Mouse (Mus musculus): ENCODE results near the gene Eln. TPM values are rescaled to one million over a fixed set of nuclear protein-coding genes. Genes with fewer than 3 reads are reported as not detected.

Eln gene
- total RNA-seq (2015) (not detected in 2 replicates), total RNA-seq (2017) (not detected in 2 replicates)

- ATAC-seq (replicated peaks; ENCODE audit: poor library complexity), result no peak
Observed at GRCm38 (mm10) chr5:134746890-134747511, at the start of gene Eln. TSS of gene Eln (minus strand) at chr5:134747323.

- ATAC-seq (replicated peaks; ENCODE audit: poor library complexity), result no peak
Observed at GRCm38 (mm10) chr5:134790080-134790995, 43.2 kb upstream of the Eln start.

GRCm38 (mm10) chr5:134788237-134788636 lies 41.1 kb upstream of the Eln start:
- ATAC-seq (replicated peaks; ENCODE audit: poor library complexity), result no peak

- no peak for ATAC-seq (replicated peaks; ENCODE audit: poor library complexity)
Observed at GRCm38 (mm10) chr5:134785691-134786371, 38.7 kb upstream of the Eln start.

GRCm38 (mm10) chr5:134783794-134784193 lies 36.7 kb upstream of the Eln start:
- ATAC-seq (replicated peaks; ENCODE audit: poor library complexity), result no peak

GRCm38 (mm10) chr5:134780963-134781362 lies 33.8 kb upstream of the Eln start:
- no peak for ATAC-seq (replicated peaks; ENCODE audit: poor library complexity)

- ATAC-seq (replicated peaks; ENCODE audit: poor library complexity), result no peak
Observed at GRCm38 (mm10) chr5:134780146-134780545, 33.0 kb upstream of the Eln start.

GRCm38 (mm10) chr5:134776551-134776950 lies 29.4 kb upstream of the Eln start:
- no peak for ATAC-seq (replicated peaks; ENCODE audit: poor library complexity)

- no peak for ATAC-seq (replicated peaks; ENCODE audit: poor library complexity)
Observed at GRCm38 (mm10) chr5:134772522-134772921, 25.4 kb upstream of the Eln start.

- ATAC-seq (replicated peaks; ENCODE audit: poor library complexity), result no peak
Observed at GRCm38 (mm10) chr5:134771750-134772149, 24.6 kb upstream of the Eln start.

- ATAC-seq (replicated peaks; ENCODE audit: poor library complexity), result peak; percentile 63; the same call in 1 of the 2 replicates
Observed at GRCm38 (mm10) chr5:134769181-134769580, 22.1 kb upstream of the Eln start.

- no peak for ATAC-seq (replicated peaks; ENCODE audit: poor library complexity)
Observed at GRCm38 (mm10) chr5:134765441-134765840, 18.3 kb upstream of the Eln start.

GRCm38 (mm10) chr5:134763326-134763725 lies 16.2 kb upstream of the Eln start:
- no peak for ATAC-seq (replicated peaks; ENCODE audit: poor library complexity)

GRCm38 (mm10) chr5:134761409-134762124 lies 14.4 kb upstream of the Eln start:
- ATAC-seq (replicated peaks; ENCODE audit: poor library complexity), result no peak

GRCm38 (mm10) chr5:134756031-134756430 lies 8.9 kb upstream of the Eln start:
- ATAC-seq (replicated peaks; ENCODE audit: poor library complexity), result no peak

GRCm38 (mm10) chr5:134754096-134754495 lies 7.0 kb upstream of the Eln start:
- ATAC-seq (replicated peaks; ENCODE audit: poor library complexity), result no peak

- ATAC-seq (replicated peaks; ENCODE audit: poor library complexity), result no peak
Observed at GRCm38 (mm10) chr5:134750469-134750868, 3.3 kb upstream of the Eln start.

GRCm38 (mm10) chr5:134747947-134748618 lies 960 bp upstream of the Eln start:
- ATAC-seq (replicated peaks; ENCODE audit: poor library complexity), result peak; percentile 90

GRCm38 (mm10) chr5:134747512-134747893 lies 380 bp upstream of the Eln start:
- ATAC-seq (replicated peaks; ENCODE audit: poor library complexity), result no peak

- ATAC-seq (replicated peaks; ENCODE audit: poor library complexity), result no peak
Observed at GRCm38 (mm10) chr5:134746201-134746600, 922 bp downstream of the Eln start.

All from megakaryocyte progenitor cell, adult 5-6 weeks (primary cell).